Mouse (Mus musculus) gastrocnemius, adult 2 months (tissue): ENCODE measurements around the gene Clec1b. TPM values are rescaled to one million over a fixed set of nuclear protein-coding genes. Genes with fewer than 3 reads are reported as not detected.

Experiments
- DNase-seq: peaks from one replicate; pipeline ENCODE4 v3.0.0; 2022
- H3K27ac ChIP-seq: fragments of 200-600 bp; 2 replicates; pipeline ENCODE4 v1.8.1; 2022; ENCODE audit warnings: mild to moderate bottlenecking
- H3K4me3 ChIP-seq: fragments of 200-600 bp; 2 replicates; pipeline ENCODE4 v1.8.1; 2022; ENCODE audit warnings: mild to moderate bottlenecking, moderate library complexity
- CTCF ChIP-seq: fragments of 200-600 bp; IDR thresholded peaks from 2 replicates; pipeline ENCODE4 v1.8.1; 2022; ENCODE audit warnings: antibody characterized with exemption, mild to moderate bottlenecking, moderate library complexity
- intact Hi-C: fragments of 180-260 bp; cut with DNase I; formaldehyde crosslinking; loops from one replicate; pipeline ENCODE4 v1.15.1; 2025
- long read RNA-seq, 2 experiments: library from polyadenylated mRNA; stranded (forward); transcript quantifications; one replicate each; pipeline ENCODE4 v2.0.0; 2021
- total RNA-seq, 2 experiments: library from RNA; stranded (reverse); gene quantifications; 2 replicates each; pipeline ENCODE4 v1.2.3; 2021

Gene Clec1b
- under 1 TPM in 1 of 2 experiments, not detected in 1; 0.42 TPM for total RNA-seq
- long read RNA-seq, experiment 1 = 0 reads
- long read RNA-seq, experiment 2 = 0 reads

DNA sequence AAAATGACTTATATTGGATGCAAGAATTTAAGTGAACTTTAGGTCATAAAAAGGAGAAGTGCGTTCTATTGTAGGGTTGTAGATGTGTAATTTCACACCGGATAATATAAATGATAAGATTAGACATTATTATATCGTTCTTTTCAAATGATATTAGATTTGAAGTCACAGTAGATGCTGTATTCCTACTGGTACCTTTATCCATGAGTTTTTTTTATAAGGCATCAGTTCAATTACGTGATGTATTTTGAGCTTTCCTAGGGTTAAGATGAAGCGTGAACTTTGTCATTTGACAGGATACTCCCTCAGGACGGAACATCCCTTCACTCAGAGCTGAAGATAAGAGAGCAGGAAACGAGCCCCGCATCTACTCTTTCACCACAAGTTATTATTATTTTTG, at the start of gene Clec1b:
Gene Clec1b (plus strand): TSS at position 301 of the 400 bp plus-strand sequence.
- TF ChIP-seq CTCF = no peak
- no peak for DNase-seq
- no peak within 1 kb of the TSS for H3K27ac ChIP-seq
- intact Hi-C loops = no loop called here
- H3K4me3 ChIP-seq = no peak within 1 kb of the TSS

- Histone ChIP-seq H3K4me3 (no peak overlapping the region), H3K27ac (no peak overlapping the region)
- intact Hi-C loops = no loop called here
- no peak for DNase-seq
- no peak for TF ChIP-seq CTCF
Observed at GRCm38 (mm10) chr6:129349524-129350352, 47.4 kb upstream of the Clec1b start.

DNA sequence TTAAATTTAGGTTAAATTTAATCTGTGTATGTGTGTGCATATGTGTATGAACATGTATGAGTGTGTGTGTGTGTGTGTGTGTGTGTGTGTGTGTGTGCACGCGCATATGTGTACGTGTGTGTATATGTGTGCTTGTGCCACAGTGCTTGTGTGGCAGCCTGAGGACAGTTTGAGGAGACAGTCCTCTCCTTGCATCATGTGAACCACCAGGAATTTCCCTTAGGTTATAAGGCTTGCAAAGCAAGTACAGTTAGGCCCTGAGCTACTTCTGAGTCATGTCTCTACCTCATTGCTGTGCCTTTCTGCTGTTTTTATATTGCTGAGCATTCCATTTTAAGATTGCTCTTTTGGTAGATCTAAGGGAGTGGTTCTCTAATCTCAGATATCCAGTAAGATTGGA, 46.0 kb upstream of the Clec1b start:
- intact Hi-C loops = no loop called here
- no peak overlapping the region for H3K4me3 ChIP-seq
- H3K27ac ChIP-seq = no peak overlapping the region
- no peak for DNase-seq
- no peak for TF ChIP-seq CTCF

- TF ChIP-seq CTCF = no peak
Observed at GRCm38 (mm10) chr6:129355774-129356173, 41.3 kb upstream of the Clec1b start.

DNA sequence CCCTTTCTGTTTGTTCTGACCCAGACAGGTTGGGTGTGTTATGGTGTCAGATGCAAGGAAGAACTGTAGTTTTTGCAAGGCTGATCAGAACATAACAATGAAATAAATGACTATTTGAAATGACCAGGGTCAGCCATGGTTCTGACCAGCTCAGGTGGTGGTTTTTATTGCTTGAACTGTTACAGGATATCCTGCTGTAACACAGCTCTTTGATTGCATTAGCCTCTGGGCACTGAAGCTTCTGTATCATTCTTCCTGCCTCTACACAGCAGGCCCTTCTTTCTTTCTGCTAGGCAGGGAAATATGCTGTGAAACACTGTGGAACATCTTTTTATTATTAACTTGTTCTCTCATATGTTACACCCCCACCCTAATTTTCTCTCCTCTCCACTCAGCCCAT, 40.7 kb upstream of the Clec1b start:
- intact Hi-C loops = no loop called here
- no peak for TF ChIP-seq CTCF
- Histone ChIP-seq H3K4me3 (no peak overlapping the region), H3K27ac (no peak overlapping the region)
- no peak for DNase-seq

More at GRCm38 (mm10) chr6:129355774-129356173, 41.3 kb upstream of the Clec1b start:
- no peak for DNase-seq
- Histone ChIP-seq H3K4me3 (no peak overlapping the region), H3K27ac (no peak overlapping the region)
- intact Hi-C loops = no loop called here

DNA sequence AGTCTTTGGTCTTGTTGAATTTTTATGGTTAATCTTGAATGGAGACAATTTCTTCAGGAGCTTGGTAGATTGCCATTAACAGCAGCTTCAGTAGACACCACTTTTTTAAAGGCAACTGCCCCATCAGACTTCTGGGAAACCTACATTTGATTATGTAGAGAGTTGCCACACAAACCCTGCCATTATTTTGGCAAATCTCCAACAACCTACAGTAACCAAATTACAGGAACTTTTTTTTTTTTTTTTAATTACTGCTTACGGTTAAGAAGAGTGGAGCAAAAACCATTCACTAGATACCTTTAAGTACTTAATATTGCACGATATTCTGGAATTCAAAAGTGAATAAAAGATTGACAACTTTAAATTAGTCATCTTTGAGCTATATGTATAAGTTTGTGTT, 37.6 kb upstream of the Clec1b start:
- intact Hi-C loops = no loop called here
- Histone ChIP-seq H3K27ac (no peak overlapping the region), H3K4me3 (no peak overlapping the region)
- no peak for TF ChIP-seq CTCF
- no peak for DNase-seq

GRCm38 (mm10) chr6:129363942-129364341, 33.2 kb upstream of the Clec1b start:
- Histone ChIP-seq H3K27ac (no peak overlapping the region), H3K4me3 (no peak overlapping the region)
- intact Hi-C loops = loop anchor here (10.0 kb wide), 1 partner anchor 269 kb away; no protein-coding TSS in a partner anchor
- TF ChIP-seq CTCF = no peak
- DNase-seq = no peak

DNA sequence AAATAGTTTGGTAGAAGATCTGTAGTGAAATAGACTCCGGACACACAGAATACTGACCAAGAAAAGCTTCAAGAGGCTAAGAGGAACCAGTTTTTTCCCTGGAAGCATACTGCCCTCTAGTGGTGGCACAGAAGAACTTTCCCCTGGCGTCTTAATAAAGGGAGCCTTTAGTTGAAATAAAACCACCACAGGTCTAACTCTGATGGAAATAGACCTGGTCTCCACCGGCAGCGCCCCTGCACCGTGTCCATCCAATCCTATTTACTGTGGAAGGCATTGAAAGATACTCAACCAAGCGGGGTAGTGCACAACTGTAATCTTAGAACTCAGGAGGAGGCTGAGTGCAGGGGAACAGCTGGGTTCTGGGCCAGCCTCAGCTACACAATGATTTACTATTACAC, 31.1 kb upstream of the Clec1b start:
- no peak overlapping the region for H3K27ac ChIP-seq
- H3K4me3 ChIP-seq = no peak overlapping the region
- DNase-seq = peak; percentile 23
- peak; percentile 91 for TF ChIP-seq CTCF
- intact Hi-C loops = loop anchor here (5.0 to 10.0 kb wide), 3 partner anchors 109 to 514 kb away; no protein-coding TSS in a partner anchor

DNA sequence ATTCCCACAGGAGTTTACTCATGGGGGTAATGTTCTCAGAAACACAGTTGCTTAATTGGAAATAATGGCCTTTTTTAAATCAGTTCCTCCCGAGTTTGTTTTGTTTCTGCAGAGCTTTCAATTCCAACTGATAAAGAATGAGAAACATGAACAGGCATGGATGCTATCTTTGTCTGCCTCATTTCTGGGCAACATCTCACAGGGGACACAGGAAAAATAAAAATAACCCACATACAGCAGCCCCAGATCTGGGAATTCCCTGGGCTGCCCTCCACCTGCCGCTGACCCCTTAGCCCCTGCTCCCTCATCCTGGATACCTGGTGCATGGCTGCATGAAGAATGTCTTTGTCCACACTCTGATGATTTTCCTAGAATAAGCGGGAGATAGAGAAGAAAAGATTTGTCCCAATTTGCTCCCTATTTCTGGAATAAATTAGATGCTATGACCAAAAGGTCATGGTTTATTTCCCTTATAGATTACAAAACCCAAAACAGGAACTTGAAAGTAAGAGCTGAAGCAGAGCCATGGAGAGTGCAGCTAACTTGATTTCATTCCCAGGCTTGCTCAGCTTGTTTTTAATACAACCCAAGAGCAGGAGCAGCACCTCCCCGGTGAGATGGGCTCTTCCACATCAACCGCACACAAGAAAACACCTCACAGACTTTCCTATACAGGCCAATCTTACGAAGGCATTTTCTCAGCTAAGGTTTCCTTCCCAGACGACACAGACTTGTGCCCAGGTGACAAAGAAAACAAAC, 27.5 kb upstream of the Clec1b start:
- TF ChIP-seq CTCF = no peak
- no peak overlapping the region for H3K27ac ChIP-seq
- DNase-seq = no peak
- no peak overlapping the region for H3K4me3 ChIP-seq
- intact Hi-C loops = loop anchor here (5.0 to 10.0 kb wide), 3 partner anchors 112 to 517 kb away; no protein-coding TSS in a partner anchor

GRCm38 (mm10) chr6:129374937-129375471, 22.1 kb upstream of the Clec1b start:
- TF ChIP-seq CTCF = no peak
- DNase-seq = no peak
- no peak overlapping the region for H3K4me3 ChIP-seq
- H3K27ac ChIP-seq = no peak overlapping the region
- intact Hi-C loops = no loop called here

- no peak for TF ChIP-seq CTCF
- no peak for DNase-seq
- H3K4me3 ChIP-seq = no peak overlapping the region
- no peak overlapping the region for H3K27ac ChIP-seq
- intact Hi-C loops = no loop called here
Observed at GRCm38 (mm10) chr6:129380454-129380853, 16.6 kb upstream of the Clec1b start.

DNA sequence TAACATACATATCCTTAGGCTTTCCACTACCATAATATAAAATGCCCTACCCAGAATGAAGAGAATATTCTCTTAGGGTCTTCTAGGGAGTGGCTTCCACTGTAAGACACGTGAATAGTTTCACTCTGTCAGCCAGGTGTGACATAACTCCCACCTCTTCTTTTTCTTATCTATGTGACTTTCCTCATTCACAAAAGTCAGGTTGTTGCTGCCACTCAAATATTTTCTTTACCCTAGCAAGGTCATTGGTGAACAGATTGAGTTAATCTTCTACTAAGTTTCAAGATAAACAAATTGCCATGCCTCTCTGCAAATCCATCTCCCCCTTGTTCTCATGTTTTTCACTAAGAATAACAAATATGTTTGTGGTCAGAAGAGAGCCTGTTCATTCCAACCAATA, 15.4 kb upstream of the Clec1b start:
- Histone ChIP-seq H3K4me3 (no peak overlapping the region), H3K27ac (no peak overlapping the region)
- intact Hi-C loops = no loop called here
- DNase-seq = no peak
- no peak for TF ChIP-seq CTCF

GRCm38 (mm10) chr6:129383466-129383865, 13.6 kb upstream of the Clec1b start:
- no peak overlapping the region for H3K27ac ChIP-seq
- no peak overlapping the region for H3K4me3 ChIP-seq
- DNase-seq = no peak
- TF ChIP-seq CTCF = no peak
- intact Hi-C loops = no loop called here
